Mouse (Mus musculus) left cerebral cortex, postnatal 4 days (tissue): ENCODE measurements at regions not wholly inside any gene's neighbourhood (a gene's known extent, or its start where the extent isn't known, plus 50 kb on each side); places are given as distances from the start of the nearest gene placed in this dataset.
"Not testable (repeated sequence)": the region's sequence is repeated elsewhere in the genome, so short reads cannot be mapped to it uniquely, and the experiment has no call there.

Experiments
- DNase-seq: peaks from one replicate; pipeline ENCODE4 v3.0.0-alpha.2; 2022
- intact Hi-C: fragments of 180-260 bp; cut with DNase I; formaldehyde crosslinking; loops from one replicate; pipeline ENCODE4 v1.15.1; 2025

GRCm38 (mm10) chr1:164551019-164551418 lies 92.9 kb upstream of the Atp1b1 start:
- DNase-seq: no peak
- intact Hi-C loops: no loop called here

GRCm38 (mm10) chr1:164550596-164550995 lies 92.4 kb upstream of the Atp1b1 start:
- no peak for DNase-seq
- intact Hi-C loops: no loop called here

GRCm38 (mm10) chr1:164548071-164548470 lies 89.9 kb upstream of the Atp1b1 start:
- DNase-seq: peak; percentile 10
- intact Hi-C loops: no loop called here

- intact Hi-C loops: no loop called here
Observed at GRCm38 (mm10) chr1:164545843-164546242, 87.7 kb upstream of the Atp1b1 start.

GRCm38 (mm10) chr1:164543045-164543803 lies 85.1 kb upstream of the Atp1b1 start:
- DNase-seq: no peak
- intact Hi-C loops: no loop called here

More at GRCm38 (mm10) chr1:164545843-164546242, 87.7 kb upstream of the Atp1b1 start:
- DNase-seq: no peak

GRCm38 (mm10) chr1:164541711-164542110 lies 83.6 kb upstream of the Atp1b1 start:
- intact Hi-C loops: no loop called here
- DNase-seq: no peak

GRCm38 (mm10) chr1:164538304-164539043 lies 80.3 kb upstream of the Atp1b1 start:
- DNase-seq: no peak
- intact Hi-C loops: no loop called here

- DNase-seq: no peak
- intact Hi-C loops: no loop called here
Observed at GRCm38 (mm10) chr1:164537324-164537948, 79.3 kb upstream of the Atp1b1 start.

GRCm38 (mm10) chr1:164532196-164532595 lies 74.0 kb upstream of the Atp1b1 start:
- intact Hi-C loops: no loop called here
- peak; percentile 3 for DNase-seq

- no peak for DNase-seq
- intact Hi-C loops: no loop called here
Observed at GRCm38 (mm10) chr1:164531741-164532140, 73.6 kb upstream of the Atp1b1 start.

- DNase-seq: no peak
- intact Hi-C loops: no loop called here
Observed at GRCm38 (mm10) chr1:164526748-164527147, 68.6 kb upstream of the Atp1b1 start.

GRCm38 (mm10) chr1:164522377-164523150 lies 64.4 kb upstream of the Atp1b1 start:
- no peak for DNase-seq
- intact Hi-C loops: no loop called here

- intact Hi-C loops: no loop called here
- DNase-seq: no peak
Observed at GRCm38 (mm10) chr1:164521371-164522130, 63.4 kb upstream of the Atp1b1 start.

- intact Hi-C loops: no loop called here
- no peak for DNase-seq
Observed at GRCm38 (mm10) chr1:164518866-164519265, 60.7 kb upstream of the Atp1b1 start.

- no peak for DNase-seq
- intact Hi-C loops: no loop called here
Observed at GRCm38 (mm10) chr1:164518308-164518707, 60.2 kb upstream of the Atp1b1 start.

GRCm38 (mm10) chr1:164517362-164517761 lies 59.2 kb upstream of the Atp1b1 start:
- DNase-seq, intact Hi-C loops: not testable (repeated sequence)

- no peak for DNase-seq
- intact Hi-C loops: no loop called here
Observed at GRCm38 (mm10) chr1:164511628-164512385, 53.7 kb upstream of the Atp1b1 start.

GRCm38 (mm10) chr1:164509226-164509625 lies 51.1 kb upstream of the Atp1b1 start:
- DNase-seq: no peak
- intact Hi-C loops: no loop called here

- intact Hi-C loops: no loop called here
- no peak for DNase-seq
Observed at GRCm38 (mm10) chr1:164508556-164508955, 50.4 kb upstream of the Atp1b1 start.
